Mouse (Mus musculus) lung, postnatal 36 days (tissue): ENCODE measurements around the gene Gm10715.
"Not testable (repeated sequence)": the region's sequence is repeated elsewhere in the genome, so short reads cannot be mapped to it uniquely, and the experiment has no call there.

Source experiments
- DNase-seq: peaks from one replicate; pipeline ENCODE4 v3.0.0; 2022; ENCODE audit warnings: mixed read lengths

Gene Gm10715

GRCm38 (mm10) chr9:3036577-3036976 lies at the start of gene Gm10715:
Gm10715 (plus strand) TSS chr9:3036877.
- DNase-seq, result not testable (repeated sequence)

GRCm38 (mm10) chr9:3000445-3000972 lies 36.2 kb upstream of the Gm10715 start, which contains the start of gene Gm10722:
Gm10722 (plus strand) TSS chr9:3000922.
- not testable (repeated sequence) for DNase-seq

- peak; percentile 4 for DNase-seq
Measured at GRCm38 (mm10) chr9:3001006-3001405, 35.7 kb upstream of the Gm10715 start.

GRCm38 (mm10) chr9:3001948-3002659 lies 34.6 kb upstream of the Gm10715 start:
- peak; percentile 98 for DNase-seq

DNA sequence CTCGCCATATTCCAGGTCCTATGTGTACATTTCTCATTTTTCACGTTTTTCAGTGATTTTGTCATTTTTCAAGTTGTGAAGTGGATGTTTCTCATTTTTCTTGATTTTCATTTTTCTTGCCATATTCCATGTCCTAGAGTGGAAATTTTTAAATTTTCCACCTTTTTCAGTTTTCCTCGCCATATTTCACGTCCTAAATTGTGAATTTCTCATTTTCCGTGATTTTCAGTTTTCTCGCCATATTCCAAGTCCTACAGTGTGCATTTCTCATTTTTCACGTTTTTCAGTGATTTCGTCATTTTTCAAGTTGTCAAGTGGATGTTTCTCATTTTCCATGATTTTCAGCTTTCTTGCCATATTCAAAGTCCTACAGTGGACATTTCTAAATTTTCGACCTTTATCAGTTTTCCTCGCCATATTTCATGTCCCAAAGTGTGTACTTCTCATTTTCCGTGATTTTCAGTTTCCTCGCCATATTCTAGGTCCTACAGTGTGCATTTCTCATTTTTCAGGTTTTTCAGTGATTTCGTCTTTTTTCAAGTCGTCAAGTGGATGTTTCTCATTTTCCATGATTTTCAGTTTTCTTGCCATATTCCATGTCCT lies 33.8 kb upstream of the Gm10715 start, which contains the start of gene Gm11168:
Gene Gm11168 (plus strand): TSS at position 553 of the 603 bp plus-strand sequence.
- not testable (repeated sequence) for DNase-seq

GRCm38 (mm10) chr9:3006179-3006578 lies 30.5 kb upstream of the Gm10715 start:
- not testable (repeated sequence) for DNase-seq

DNA sequence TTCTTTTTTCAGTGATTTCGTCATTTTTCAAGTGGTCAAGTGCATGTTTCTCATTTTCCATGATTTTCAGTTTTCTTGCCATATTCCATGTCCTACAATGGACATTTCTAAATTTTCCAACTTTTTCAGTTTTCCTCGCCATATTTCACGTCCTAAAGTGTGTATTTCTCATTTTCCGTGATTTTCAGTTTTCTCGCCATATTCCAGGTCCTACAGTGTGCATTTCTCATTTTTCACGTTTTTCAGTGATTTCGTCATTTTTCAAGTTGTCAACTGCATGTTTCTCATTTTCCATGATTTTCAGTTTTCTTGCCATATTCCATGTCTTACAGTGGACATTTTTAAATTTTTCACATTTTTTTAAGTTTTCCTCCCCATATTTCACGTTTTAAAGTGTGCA lies 30.0 kb upstream of the Gm10715 start:
- DNase-seq, result peak; percentile 80

DNA sequence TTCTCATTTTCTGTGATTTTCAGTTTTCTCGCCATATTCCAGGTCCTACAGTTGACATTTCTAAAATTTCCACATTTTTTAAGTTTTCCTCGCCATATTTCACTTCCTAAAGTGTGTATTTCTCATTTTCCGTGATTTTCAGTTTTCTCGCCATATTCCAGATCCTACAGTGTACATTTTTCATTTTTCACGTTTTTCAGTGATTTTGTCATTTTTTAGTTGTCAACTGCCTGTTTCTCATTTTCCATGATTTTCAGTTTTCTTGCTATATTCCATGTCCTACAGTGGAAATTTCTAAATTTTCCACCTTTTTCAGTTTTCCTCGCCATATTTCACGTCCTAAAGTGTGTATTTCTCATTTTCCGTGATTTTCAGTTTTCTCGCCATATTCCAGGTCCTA lies 29.4 kb upstream of the Gm10715 start:
- DNase-seq, result not testable (repeated sequence)

- not testable (repeated sequence) for DNase-seq
Measured at GRCm38 (mm10) chr9:3009331-3009730, 27.3 kb upstream of the Gm10715 start.

GRCm38 (mm10) chr9:3012054-3012621 lies 24.5 kb upstream of the Gm10715 start:
- not testable (repeated sequence) for DNase-seq

DNA sequence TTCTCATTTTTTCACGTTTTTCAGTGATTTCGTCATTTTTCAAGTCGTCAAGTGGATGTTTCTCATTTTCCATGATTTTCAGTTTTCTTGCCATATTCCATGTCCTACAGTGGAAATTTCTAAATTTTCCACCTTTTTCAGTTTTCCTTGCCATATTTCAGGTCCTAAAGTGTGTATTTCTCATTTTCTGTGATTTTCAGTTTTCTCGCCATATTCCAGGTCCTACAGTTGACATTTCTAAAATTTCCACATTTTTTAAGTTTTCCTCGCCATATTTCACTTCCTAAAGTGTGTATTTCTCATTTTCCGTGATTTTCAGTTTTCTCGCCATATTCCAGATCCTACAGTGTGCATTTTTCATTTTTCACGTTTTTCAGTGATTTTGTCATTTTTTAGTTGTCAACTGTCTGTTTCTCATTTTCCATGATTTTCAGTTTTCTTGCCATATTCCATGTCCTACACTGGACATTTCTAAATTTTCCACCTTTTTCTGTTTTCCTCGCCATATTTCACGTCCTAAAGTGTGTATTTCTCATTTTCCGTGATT lies 23.9 kb upstream of the Gm10715 start, which contains the start of gene Gm10721:
Gene Gm10721 (plus strand): TSS at position 408 of the 547 bp plus-strand sequence.
- DNase-seq, result not testable (repeated sequence)

DNA sequence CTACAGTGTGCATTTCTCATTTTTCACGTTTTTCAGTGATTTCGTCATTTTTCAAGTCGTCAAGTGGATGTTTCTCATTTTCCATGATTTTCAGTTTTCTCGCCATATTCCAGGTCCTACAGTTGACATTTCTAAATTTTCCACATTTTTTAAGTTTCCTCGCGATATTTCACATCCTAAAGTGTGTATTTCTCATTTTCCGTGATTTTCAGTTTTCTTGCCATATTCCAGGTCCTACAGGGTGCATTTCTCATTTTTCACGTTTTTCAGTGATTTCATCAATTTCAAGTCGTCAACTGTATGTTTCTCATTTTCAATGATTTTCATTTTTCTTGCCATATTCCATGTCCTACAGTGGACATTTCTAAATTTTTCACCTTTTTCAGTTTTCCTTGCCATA lies 21.3 kb upstream of the Gm10715 start, which contains the start of gene Gm10720:
Gene Gm10720 (plus strand): TSS at position 301 of the 400 bp plus-strand sequence.
- not testable (repeated sequence) for DNase-seq

GRCm38 (mm10) chr9:3015896-3016295 lies 20.8 kb upstream of the Gm10715 start:
- DNase-seq, result not testable (repeated sequence)

GRCm38 (mm10) chr9:3017108-3017507 lies 19.6 kb upstream of the Gm10715 start, which contains the start of gene Gm10719:
Gm10719 (plus strand) TSS chr9:3017408.
- DNase-seq, result not testable (repeated sequence)

DNA sequence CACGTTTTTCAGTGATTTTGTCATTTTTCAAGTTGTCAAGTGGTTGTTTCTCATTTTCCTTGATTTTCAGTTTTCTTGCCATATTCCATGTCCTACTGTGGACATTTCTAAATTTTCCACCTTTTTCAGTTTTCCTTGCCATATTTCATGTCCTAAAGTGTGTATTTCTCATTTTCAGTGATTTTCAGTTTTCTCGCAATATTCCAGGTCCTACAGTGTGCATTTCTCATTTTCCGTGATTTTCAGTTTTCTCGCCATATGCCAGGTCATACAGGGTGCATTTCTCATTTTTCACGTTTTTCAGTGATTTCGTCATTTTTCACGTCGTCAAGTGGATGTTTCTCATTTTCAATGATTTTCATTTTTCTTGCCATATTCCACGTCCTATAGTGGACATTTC lies 17.7 kb upstream of the Gm10715 start:
- peak; percentile 21 for DNase-seq

GRCm38 (mm10) chr9:3019835-3020727 lies 16.6 kb upstream of the Gm10715 start:
- DNase-seq, result peak; percentile 78

- peak; percentile 72 for DNase-seq
Measured at GRCm38 (mm10) chr9:3022316-3023008, 14.2 kb upstream of the Gm10715 start.

GRCm38 (mm10) chr9:3023312-3023984 lies 13.2 kb upstream of the Gm10715 start, which contains the start of gene Gm10718:
Gm10718 (plus strand) TSS chr9:3023547.
- DNase-seq, result peak; percentile 8

- DNase-seq, result peak; percentile 37
Measured at GRCm38 (mm10) chr9:3023985-3024648, 12.6 kb upstream of the Gm10715 start.
